ENCODE assay signal across 9 mouse cellular contexts in the genomic region with DNA sequence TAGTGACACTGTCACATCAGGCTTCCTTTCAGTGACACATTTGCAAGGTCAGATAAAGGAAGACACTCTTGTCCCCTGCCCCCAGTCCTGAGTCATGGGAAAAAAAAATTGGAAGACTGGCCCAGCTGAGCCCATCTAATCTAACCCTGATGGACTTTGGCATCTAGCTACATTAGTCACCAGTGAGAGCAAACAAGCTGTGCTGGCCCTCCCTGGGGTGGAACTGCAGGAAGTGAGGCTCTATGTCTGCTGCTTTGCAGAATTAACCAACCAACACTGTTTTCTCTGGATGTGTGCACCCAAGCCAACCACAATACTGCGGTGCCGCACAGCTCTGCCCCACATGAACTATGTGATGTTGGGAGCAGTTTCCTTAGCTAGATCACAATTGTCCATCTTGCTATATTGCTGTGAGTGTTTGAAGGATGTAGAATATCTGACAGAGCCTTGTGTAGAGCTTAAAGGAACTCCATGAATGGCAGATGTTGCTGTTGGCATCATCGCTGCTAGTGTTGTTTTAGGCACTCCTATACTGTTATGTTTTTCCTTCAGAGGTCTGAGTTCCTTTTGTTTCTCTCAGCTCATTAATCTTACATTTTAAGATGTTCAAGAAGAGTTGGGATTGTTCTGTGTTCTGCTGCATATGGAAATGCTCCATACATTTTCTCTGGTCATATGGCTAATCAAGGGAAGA. TPM values are rescaled to one million over a fixed set of nuclear protein-coding genes. Genes with fewer than 3 reads are reported as not detected.
A peak's percentile ranks its signal among the peaks of the same experiment; 100 is the strongest.
DNase-seq lines count a peak whose midpoint lies in the region; ATAC-seq and TF ChIP-seq lines count a peak whose summit lies in the region.
"Had no signal": no experiment of that assay in that cellular context is flagged by ENCODE, and none has a peak within 500 bp of the region (broad histone marks: within the 10 kb centered on the region; RNA-seq: fewer than 3 reads in every experiment).

No protein-coding gene starts in this region.

- H3K27me3 ChIP-seq in intestine, embryonic 16.5 days (replicated peaks; ENCODE audit: control insufficient read depth, insufficient read depth, low read length) = no peaks in the 10 kb centered on the region
- no peaks in the 10 kb centered on the region for H3K27me3 ChIP-seq in liver, postnatal 0 days (ENCODE audit: insufficient read depth, low read length)
- H3K27me3 ChIP-seq in midbrain, embryonic 10.5 days (ENCODE audit: low read depth, poor library complexity, severe bottlenecking) = peaks cover 62% of the 10 kb centered on the region

- DNase-seq in adipocyte (ENCODE audit: low spot score) = peak; percentile 76
- DNase-seq in fibroblast of lung, adult 2 months (ENCODE audit: low read depth) = peak; percentile 89
- DNase-seq in liver, postnatal 0 days = peak; percentile 52
- no peak for DNase-seq in left cerebral cortex, postnatal 36 days (ENCODE audit: low spot score in 2 of 2)
- no peak for DNase-seq in spleen, postnatal 14 days (ENCODE audit: low spot score in 2 of 2)
- no peak for DNase-seq in midbrain, embryonic 10.5 days (ENCODE audit: low spot score)

- no peak for TF ChIP-seq CTCF in liver, postnatal 0 days (IDR thresholded peaks at IDR 0.05; ENCODE audit: low read depth)

- peaks cover 17% of the 10 kb centered on the region for H3K4me1 ChIP-seq in intestine, embryonic 16.5 days (ENCODE audit: control insufficient read depth, insufficient read depth, low read length)
- peaks cover 12% of the 10 kb centered on the region for H3K4me1 ChIP-seq in liver, postnatal 0 days (ENCODE audit: insufficient read depth)
- H3K4me1 ChIP-seq in midbrain, embryonic 10.5 days = peaks cover 32% of the 10 kb centered on the region

- peak; percentile 99 for ATAC-seq in intestine, embryonic 16.5 days
- peak; percentile 98 for ATAC-seq in liver, postnatal 0 days
- no peak for ATAC-seq in granulocyte monocyte progenitor cell, adult 5-6 weeks (replicated peaks; ENCODE audit: poor library complexity, severe bottlenecking)

- no peak overlapping the region for H3K4me2 ChIP-seq in intestine, embryonic 16.5 days (ENCODE audit: low read depth, low read length)
- no peak overlapping the region for H3K4me2 ChIP-seq in liver, postnatal 0 days (ENCODE audit: low read depth, low read length)

- peak; percentile 68 for TF ChIP-seq EP300 in liver, postnatal 0 days (IDR thresholded peaks at IDR 0.05; ENCODE audit: low read depth)

- intact Hi-C loops in left cerebral cortex, postnatal 36 days (cut with DNase I) = no loop called here

- no peaks in the 10 kb centered on the region for H3K9me3 ChIP-seq in intestine, embryonic 16.5 days (ENCODE audit: control insufficient read depth, low read length)
- no peaks in the 10 kb centered on the region for H3K9me3 ChIP-seq in liver, postnatal 0 days (ENCODE audit: low read length)
- no peaks in the 10 kb centered on the region; the same call in 1 of the 2 replicates for H3K9me3 ChIP-seq in midbrain, embryonic 10.5 days (replicated peaks)

- peak overlapping the region; percentile 74 for H3K27ac ChIP-seq in intestine, embryonic 16.5 days (ENCODE audit: low read length)
- peak overlapping the region; percentile 62 for H3K27ac ChIP-seq in liver, postnatal 0 days (ENCODE audit: low read depth)
- H3K27ac ChIP-seq in midbrain, embryonic 10.5 days (replicated peaks) = no peak overlapping the region

- WGBS in intestine, embryonic 16.5 days = 55% methylated on average over 3 of the region's 3 CpGs
- WGBS in liver, postnatal 0 days (ENCODE audit: insufficient replicate concordance) = 52% methylated on average over 3 of the region's 3 CpGs
- 95% methylated on average over 3 of the region's 3 CpGs for WGBS in midbrain, embryonic 10.5 days

- no peak overlapping the region for H3K4me3 ChIP-seq in intestine, embryonic 16.5 days (ENCODE audit: low read length)
- no peak overlapping the region for H3K4me3 ChIP-seq in liver, postnatal 0 days (ENCODE audit: low read depth, low read length)
- no peak overlapping the region for H3K4me3 ChIP-seq in midbrain, embryonic 10.5 days

- H3K9ac ChIP-seq in intestine, embryonic 16.5 days (ENCODE audit: low read depth, low read length) = no peak overlapping the region
- H3K9ac ChIP-seq in liver, postnatal 0 days (replicated peaks) = no peak overlapping the region

- H3K36me3 ChIP-seq in intestine, embryonic 16.5 days (ENCODE audit: control insufficient read depth, insufficient read depth, low read length) = no peaks in the 10 kb centered on the region
- no peaks in the 10 kb centered on the region for H3K36me3 ChIP-seq in liver, postnatal 0 days (replicated peaks; ENCODE audit: insufficient read depth, low read length)
- H3K36me3 ChIP-seq in midbrain, embryonic 10.5 days = peaks cover 19% of the 10 kb centered on the region

RNA-seq across cellular contexts. Expression of a gene that starts 42.6 kb away (rescaled TPM):
- polyA plus RNA-seq in intestine, embryonic 16.5 days (2015; fragmentation: Nextera tagmentation; extraction: Ambion mirVana) = 4.3 and 4.6 TPM in 2 replicates
- 1.5 and 2.3 TPM in 2 replicates for polyA plus RNA-seq in liver, postnatal 0 days (2015; fragmentation: Nextera tagmentation; extraction: Ambion mirVana)
- total RNA-seq in left cerebral cortex, postnatal 36 days (2021) = 100 to 1,000 TPM in 1 of 2 experiments, 10 to 100 TPM in 1; 88.2 to 106 TPM
- polyA plus RNA-seq in midbrain, embryonic 10.5 days (2016; fragmentation: Nextera tagmentation; extraction: Ambion mirVana) = 9.2 and 11.2 TPM in 2 replicates
- total RNA-seq in granulocyte monocyte progenitor cell, adult 5-6 weeks (2014; fragmentation: Nextera tagmentation) = 0.49 TPM in 1 of 2 replicates, not detected in the other
- 0.13 and 0.31 TPM in 2 replicates for total RNA-seq in granulocyte monocyte progenitor cell, adult 5-6 weeks (2017)
- total RNA-seq: neutrophil, adult 5-6 weeks had no signal

Comparison
In these comparisons a context has a peak if more than half of its experiments do, and no peak if none do; other contexts are left out.
1. DNase-seq: peak in adipocyte (single experiment), fibroblast of lung, adult 2 months (single experiment) and liver, postnatal 0 days (single experiment); none in left cerebral cortex, postnatal 36 days (0 of 2), spleen, postnatal 14 days (0 of 2) and midbrain, embryonic 10.5 days (single experiment).